Mouse (Mus musculus) adrenal gland, adult 10 weeks (tissue): Measurements from ENCODE around the gene Cnnm2. TPM values are rescaled to one million over a fixed set of nuclear protein-coding genes. Genes with fewer than 3 reads are reported as not detected.

Source experiments
- polyA plus RNA-seq: library from polyadenylated mRNA; stranded (reverse); fragments of 350-450 nt; fragmentation: Illumina TruSeq; extraction: RNeasy Lipid Tissue Mini Kit (QIAGEN cat#74804); gene quantifications from one replicate; pipeline ENCODE4 v1.2.3, GENCODE M21; 2014; ENCODE audit warnings: low read depth, low replicate concordance

Gene Cnnm2
- 13.8 TPM for polyA plus RNA-seq

DNA sequence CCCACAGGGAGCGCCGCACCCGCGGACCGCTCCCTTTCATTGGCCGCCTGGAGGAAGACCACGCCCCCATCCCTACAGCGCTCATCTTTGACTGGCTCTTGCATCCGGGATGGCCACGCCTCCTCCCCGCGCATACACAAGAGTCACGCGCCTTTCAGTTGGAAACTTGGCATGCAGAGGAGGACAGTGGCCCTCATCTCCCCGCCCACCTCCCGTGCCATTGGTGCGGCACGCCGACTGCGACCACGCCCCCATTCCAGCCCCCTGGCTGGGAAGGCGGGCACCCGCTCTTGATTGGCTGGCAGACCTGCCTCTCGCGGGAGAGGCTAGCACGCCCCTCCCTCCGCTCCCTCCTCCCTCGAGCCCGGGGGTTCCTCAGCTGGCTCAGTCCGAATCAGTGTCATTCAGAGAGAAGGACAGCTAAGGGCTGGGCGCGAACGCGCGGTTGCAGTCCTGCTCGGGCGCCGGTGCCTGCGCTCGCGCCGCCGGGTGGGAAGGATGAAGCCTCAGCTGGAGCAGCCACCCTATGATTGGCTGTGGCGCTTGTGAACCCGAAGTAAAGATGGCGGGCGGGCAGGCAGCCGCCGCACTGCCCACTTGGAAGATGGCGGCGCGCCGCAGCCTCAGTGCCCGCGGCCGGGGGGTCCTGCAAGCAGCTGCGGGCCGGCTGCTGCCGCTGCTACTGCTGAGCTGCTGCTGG, at the start of gene Cnnm2:
Gene Cnnm2, plus strand, starts transcription at position 350 of the 700 bp plus-strand sequence.

Other genes starting within 250 kb of the Cnnm2 start
- 130 TPM for gene Arl3, start 188.4 kb upstream of the Cnnm2 start, polyA plus RNA-seq
- 6.8 TPM for gene Sfxn2, start 188.2 kb upstream of the Cnnm2 start, polyA plus RNA-seq
- 35.2 TPM for gene Wbp1l, start 162.5 kb upstream of the Cnnm2 start, polyA plus RNA-seq
- not detected for gene Cyp17a1, start 88.4 kb upstream of the Cnnm2 start, polyA plus RNA-seq
- 40.8 TPM for gene Borcs7, start 71.7 kb upstream of the Cnnm2 start, polyA plus RNA-seq
- gene As3mt, start 54.1 kb upstream of the Cnnm2 start, polyA plus RNA-seq, result 41.6 TPM